Mouse (Mus musculus): ENCODE data around the gene Ncor2.
A peak's percentile ranks its signal among the peaks of the same experiment; 100 is the strongest.

The Ncor2 gene

GRCm38 (mm10) chr5:125191608-125192007 is 12.6 kb upstream of the Ncor2 start:
- no peak for DNase-seq (ENCODE audit: low read depth)

GRCm38 (mm10) chr5:125190105-125190813 is 11.2 kb upstream of the Ncor2 start:
- no peak for DNase-seq (ENCODE audit: low read depth)

- no peak for DNase-seq (ENCODE audit: low read depth)
Measured at GRCm38 (mm10) chr5:125189625-125190024, 10.6 kb upstream of the Ncor2 start.

GRCm38 (mm10) chr5:125188812-125189598 is 10.0 kb upstream of the Ncor2 start:
- DNase-seq (ENCODE audit: low read depth), result peak; percentile 81

- DNase-seq (ENCODE audit: low read depth), result peak; percentile 94
Measured at GRCm38 (mm10) chr5:125184826-125185225, 5.8 kb upstream of the Ncor2 start.

GRCm38 (mm10) chr5:125183321-125184003 is 4.4 kb upstream of the Ncor2 start:
- peak; percentile 95 for DNase-seq (ENCODE audit: low read depth)

- no peak for DNase-seq (ENCODE audit: low read depth)
Measured at GRCm38 (mm10) chr5:125180630-125181263, 1.7 kb upstream of the Ncor2 start.

GRCm38 (mm10) chr5:125179735-125180629 is 963 bp upstream of the Ncor2 start:
- no peak for DNase-seq (ENCODE audit: low read depth)

- no peak for DNase-seq (ENCODE audit: low read depth)
Measured at GRCm38 (mm10) chr5:125178171-125179006, 630 bp downstream of the Ncor2 start.

GRCm38 (mm10) chr5:125177481-125178134 is 1.4 kb downstream of the Ncor2 start:
- DNase-seq (ENCODE audit: low read depth), result no peak

GRCm38 (mm10) chr5:125176864-125177263 is 2.2 kb downstream of the Ncor2 start:
- no peak for DNase-seq (ENCODE audit: low read depth)

GRCm38 (mm10) chr5:125176370-125176766 is 2.7 kb downstream of the Ncor2 start:
- DNase-seq (ENCODE audit: low read depth), result no peak

- no peak for DNase-seq (ENCODE audit: low read depth)
Measured at GRCm38 (mm10) chr5:125175673-125176369, 3.2 kb downstream of the Ncor2 start.

GRCm38 (mm10) chr5:125174726-125175672 is 4.0 kb downstream of the Ncor2 start:
- no peak for DNase-seq (ENCODE audit: low read depth)

GRCm38 (mm10) chr5:125173868-125174267 is 5.2 kb downstream of the Ncor2 start:
- no peak for DNase-seq (ENCODE audit: low read depth)

GRCm38 (mm10) chr5:125172831-125173615 is 6.0 kb downstream of the Ncor2 start:
- DNase-seq (ENCODE audit: low read depth), result no peak

- no peak for DNase-seq (ENCODE audit: low read depth)
Measured at GRCm38 (mm10) chr5:125171259-125171658, 7.8 kb downstream of the Ncor2 start.

Measured in fibroblast of lung, adult 2 months (primary cell).